Mouse (Mus musculus): ENCODE measurements around the gene Gm44579.

The Gm44579 gene

DNA sequence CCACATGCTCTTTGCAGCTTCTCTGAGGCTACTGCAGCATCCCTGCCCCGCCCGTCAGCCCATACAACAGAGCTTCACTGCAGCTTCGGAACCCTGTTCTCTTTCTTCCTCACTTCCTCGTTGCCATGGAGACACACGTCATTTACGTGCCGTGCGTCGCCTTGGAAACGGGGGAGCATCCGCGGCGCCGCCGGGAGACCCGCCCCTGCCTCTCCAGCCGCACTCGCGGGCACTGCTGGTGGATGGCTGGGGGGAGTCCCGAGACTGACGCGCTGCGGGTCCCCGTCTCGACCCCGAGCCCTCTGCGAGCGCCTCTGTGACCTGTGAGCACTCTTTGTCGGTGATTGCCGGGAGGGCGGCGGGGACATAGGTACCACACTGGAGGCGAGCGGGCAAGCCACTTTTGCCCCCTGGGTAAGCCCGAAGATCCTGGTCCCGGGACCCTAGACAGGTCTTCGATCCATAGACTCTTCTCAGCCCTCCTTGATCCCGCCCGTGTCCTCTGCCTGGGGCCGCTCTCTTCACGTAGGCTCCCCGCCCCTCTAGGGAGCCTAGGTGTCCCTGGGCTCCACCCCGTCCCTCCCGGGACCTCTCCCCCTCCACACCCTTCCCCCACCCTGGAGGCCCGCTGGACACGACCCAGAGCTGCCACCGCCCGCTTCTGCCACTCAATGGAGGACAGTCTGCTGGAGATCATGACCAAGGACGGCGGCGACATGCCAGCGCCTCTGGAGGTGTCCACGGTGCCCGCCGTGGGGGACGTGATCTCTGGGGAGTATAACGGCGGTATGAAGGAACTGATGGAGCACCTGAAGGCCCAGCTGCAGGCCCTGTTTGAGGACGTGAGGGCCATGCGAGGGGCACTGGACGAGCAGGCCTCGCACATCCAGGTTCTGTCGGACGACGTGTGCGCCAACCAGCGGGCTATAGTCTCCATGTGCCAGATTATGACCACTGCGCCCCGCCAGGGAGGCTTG is 52.8 kb downstream of the Gm44579 start:
- peak; percentile 98 for DNase-seq

DNA sequence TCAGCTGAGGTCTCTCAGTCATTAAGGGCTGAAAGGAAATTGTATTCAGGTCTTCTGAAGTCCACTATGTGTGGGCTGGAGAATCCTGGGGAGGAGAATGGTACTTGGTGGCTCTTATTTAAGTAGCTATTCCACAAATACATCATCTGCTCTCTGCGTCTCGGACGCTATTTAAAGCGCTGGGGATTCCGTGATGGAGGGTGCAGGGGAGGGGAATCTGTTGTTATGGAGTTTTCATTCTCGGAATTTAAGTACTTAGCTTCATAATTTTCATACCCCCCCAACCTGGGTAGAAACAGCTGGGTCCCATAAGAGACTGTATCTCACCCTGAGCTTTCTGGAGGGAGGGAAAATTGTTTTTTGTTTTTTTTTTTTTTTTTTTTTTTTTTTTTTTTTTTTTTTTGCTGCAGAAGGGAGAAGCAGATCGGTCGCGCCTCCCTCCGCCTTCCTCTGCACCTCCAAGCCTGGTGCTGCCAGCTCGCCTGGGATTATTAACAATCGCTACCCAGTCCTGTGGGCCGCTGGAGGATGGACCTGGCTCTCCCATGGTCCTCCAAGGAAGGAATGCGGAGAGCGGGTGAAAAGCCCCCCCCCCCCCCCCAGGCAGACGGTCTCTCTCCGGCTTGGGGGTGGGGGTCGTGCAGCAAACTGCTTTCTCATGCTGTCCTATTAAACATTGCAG is 53.7 kb downstream of the Gm44579 start, which contains the start of gene Ccdc184:
Ccdc184 (plus strand) TSS at position 196 of the 682 bp plus-strand sequence.
- DNase-seq, result peak; percentile 28

DNA sequence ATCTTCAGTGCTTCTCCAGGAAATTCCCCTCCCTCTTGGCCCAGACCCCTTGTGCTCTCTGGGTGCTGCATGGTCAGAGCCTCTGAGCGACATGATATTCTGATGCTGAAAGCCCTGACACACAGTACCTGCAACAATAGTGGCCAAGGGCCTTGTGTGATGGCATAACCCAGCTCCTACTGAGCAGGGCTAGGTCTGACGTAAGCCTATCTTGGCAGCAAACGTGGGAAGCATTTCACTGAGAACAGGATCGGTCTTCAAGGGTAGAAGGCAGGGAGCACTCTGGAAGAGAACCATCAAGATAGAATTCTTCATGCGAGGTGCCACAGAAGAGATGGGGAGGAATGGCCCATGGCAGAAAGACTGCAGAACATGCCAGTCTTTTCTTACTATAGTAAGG is 55.3 kb downstream of the Gm44579 start, which contains the start of gene Asb8:
Asb8 (minus strand) TSS at position 101 of the 400 bp plus-strand sequence.
- no peak for DNase-seq

DNA sequence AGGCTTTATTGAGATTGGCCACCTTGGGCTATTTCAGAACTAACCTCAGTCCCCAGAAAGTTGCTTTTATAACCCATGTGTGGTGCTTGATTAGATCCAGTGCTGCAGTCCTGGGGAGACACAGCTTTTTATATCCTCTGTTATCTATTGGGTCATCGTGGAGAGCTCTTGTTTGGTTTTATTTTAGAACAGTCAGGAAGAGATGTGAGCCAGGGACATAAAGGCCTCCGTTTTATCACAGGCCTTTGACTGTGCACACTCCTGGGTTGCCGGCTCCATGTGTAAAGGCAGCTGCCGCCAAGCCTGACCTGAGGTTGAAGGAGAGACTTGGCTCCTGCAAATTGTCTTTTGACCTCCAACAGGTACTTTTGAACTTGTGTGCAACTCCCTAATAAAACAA is 58.2 kb downstream of the Gm44579 start:
- no peak for DNase-seq

DNA sequence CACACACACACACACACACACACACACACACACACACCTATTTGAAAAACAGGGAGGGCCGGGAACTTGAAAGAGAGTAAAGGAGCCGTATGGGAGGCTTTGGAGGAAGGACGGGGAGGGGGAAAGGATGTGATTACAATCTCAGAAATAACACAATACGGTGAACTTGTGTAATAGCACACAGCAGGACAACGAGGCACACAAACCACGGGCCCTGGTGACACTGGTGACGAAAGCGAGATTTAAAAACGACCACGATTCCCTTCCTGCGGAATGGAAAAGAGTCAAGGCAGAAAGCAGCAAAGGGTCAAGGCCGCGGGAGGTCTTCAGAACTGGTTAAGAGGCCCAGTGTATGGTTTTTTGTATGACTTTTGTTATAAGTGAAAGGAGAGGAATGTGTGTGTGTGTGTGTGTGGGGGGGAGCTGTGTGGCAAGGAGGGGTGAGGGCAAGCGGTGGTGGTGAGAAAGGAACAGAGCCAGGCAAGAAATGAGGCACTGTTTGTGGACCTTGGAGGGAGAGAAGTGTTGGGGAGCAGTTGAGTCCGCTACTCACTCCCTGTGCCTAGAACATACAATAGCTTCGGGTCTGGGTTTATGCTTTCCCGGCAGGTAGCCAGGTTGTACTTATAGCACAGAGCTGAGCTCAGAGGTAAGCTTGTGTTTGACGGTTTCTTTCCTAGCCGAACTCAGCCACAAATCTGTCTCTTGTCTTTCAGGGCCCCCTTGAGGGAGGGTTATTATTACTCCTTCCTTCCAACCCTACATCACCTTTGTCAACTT is 59.6 kb downstream of the Gm44579 start:
- DNase-seq, result no peak

DNA sequence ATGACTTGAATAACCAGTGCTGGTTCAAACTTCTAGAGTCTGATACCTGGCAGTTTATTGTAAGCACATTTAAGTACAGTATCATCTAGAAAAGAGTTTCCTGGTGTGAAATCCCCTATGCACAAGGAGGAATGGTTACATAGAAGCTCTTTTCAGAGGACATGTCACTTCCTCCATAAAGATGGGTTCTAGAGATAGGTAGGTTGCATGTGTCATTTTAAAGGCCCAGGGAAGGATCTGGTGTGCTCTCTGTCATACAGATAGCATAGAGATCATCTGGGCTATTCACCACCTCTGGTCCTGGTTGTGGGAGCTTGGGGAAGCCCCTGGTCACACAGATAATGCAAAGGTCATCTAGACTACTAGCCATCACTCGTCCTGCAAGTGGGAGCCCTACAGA is 63.5 kb downstream of the Gm44579 start:
- no peak for DNase-seq

DNA sequence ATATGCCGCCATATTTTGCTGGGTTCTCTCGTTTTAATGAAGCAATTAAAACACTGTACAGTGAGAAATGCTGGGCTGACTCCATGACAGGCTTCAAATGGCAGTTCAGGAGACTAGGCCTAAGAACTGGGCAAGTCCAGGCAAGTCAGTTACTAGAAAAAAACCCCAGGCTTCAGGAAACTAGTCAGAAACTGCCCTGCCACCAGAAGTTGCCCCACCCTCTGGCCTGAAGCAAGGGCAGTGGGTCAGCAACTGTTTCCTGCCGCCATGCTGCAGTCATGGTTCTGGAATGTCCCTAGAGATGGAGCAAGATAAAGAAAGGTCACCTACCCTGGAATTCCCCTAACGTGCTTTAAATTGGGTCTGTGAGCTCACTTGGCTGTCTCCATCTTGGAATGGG is 64.8 kb downstream of the Gm44579 start:
- DNase-seq, result no peak

DNA sequence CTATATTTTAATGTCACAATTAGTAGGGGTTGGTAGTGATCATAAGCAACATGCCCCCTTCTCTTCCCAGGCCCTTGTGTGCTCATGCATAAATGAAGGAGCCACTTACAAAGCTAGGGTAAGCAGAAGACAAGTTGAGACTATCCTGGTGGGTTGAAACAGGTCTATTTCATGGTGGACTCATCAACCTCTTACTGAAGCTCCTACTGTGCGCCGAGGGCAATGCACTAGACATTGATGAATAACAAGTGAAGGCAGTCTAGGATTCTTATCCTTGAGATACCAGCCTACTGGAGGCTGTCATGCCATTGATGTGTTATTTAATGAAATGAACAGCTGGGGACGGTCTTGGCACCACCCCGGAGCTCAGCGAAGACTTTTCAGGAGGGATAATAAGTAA is 65.5 kb downstream of the Gm44579 start:
- DNase-seq, result no peak

DNA sequence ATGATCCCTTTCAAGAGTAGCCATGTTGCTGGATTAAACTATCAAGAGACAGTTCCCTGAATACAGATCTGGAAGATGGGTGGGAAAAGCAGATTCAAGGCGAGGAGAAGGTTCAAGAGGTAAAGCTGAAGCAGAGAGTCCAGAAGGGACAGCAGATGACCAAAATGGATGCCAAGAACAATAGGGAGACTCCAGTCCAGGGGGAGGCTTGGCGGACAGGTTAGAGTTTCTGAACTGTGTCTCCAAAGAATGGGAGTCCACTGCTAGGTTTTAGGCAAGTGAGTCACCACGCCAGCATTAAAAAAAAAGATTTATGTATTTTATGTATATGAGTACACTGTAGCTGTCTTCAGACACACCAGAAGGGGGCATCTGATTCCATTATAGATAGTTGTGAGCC is 66.1 kb downstream of the Gm44579 start:
- DNase-seq, result no peak

DNA sequence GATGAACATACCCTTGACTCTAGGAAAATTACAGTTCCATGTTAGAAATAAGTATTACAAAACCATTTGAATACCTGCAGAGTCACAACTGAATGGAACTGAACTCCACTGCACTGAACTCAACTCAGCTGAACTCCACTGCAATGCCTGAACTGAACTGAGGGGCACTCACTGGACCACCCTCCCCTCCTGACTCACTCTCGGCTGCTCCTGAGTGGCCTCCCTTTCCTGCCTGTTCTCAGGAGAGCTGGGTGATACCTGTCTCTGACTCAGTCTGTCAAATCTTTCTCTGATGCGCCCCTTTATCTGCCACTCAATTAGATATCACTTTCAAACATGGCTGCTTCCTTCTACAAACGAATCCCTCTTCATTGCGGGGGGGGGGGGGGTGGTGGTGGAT is 66.6 kb downstream of the Gm44579 start:
- DNase-seq, result no peak

DNA sequence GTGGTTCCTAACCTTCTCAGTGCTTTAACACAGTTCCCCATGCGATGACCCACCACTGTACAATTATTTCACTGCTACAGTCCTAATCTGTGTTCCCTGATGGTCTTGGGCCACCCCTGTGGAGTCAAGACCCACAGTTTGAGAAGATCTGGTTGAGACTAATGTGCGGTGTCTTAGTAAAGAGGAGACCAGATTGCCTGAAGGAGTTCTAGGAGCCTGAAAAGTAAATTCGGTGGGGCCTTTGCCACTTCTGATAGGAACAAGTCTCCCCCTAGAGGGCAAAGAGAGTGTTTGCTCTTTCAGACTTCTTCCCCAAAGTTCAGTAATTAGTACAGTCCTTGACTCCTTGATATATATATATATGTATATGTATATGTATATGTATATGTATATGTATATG is 67.2 kb downstream of the Gm44579 start:
- DNase-seq, result peak; percentile 87

DNA sequence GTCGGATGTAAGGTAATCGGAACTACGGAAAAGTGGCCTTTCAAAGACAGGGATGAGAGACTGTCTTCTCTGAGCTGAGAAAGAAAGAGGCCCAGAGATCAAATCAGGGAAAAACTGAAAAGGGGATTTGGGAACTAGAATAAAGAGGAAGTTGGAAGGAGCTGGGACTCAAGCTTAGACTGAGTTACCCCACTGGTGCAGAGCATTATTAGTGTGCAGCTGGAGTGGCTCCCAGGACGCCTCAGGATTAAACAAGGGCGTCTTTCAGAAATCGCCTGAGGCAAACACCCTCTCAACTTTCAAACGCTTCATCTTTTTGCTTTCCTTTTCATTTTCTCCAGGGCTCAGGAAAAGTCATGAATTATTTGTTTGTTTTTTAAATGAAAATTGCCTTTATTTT is 67.9 kb downstream of the Gm44579 start:
- DNase-seq, result no peak

DNA sequence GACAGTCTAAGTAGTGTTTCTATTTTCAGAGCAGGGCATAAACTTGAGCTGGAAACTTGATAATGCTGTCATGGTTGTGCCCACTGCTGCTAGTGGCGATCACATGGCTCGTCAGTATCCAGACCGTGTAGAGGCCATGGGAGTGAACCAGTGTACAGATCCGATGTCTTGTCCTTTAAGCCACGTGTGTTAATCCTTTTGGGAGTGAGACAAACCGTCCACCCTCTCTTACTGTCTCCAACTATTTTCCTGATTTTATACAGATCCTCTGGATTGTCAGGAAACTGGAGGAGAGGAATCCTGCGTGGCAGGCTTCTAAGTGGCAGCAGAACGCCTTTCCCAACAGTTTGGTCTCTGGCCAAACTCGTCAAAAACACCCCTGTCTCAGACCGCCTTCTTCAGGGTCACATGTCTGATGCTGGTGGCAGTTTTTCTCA is 71.6 kb downstream of the Gm44579 start:
- DNase-seq, result no peak

DNA sequence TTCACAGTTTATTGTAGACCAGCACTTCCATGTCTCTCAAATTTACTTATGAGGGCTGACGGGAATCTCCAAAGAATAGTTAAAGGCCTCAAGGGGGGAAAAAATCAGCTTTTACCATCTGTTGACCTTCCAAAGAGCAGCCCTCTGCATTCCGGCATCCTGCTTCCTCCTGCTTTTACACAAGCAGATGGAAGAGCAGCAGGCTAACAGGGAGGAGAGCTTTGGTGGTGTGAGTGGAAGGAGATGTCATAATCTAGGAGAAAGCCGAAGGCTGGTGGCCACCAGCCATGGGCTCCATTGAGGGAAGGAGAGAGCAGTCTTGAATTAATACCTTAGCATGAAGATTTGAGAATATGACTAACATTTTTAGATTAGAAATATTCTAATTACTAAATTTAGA is 72.4 kb downstream of the Gm44579 start:
- no peak for DNase-seq

DNA sequence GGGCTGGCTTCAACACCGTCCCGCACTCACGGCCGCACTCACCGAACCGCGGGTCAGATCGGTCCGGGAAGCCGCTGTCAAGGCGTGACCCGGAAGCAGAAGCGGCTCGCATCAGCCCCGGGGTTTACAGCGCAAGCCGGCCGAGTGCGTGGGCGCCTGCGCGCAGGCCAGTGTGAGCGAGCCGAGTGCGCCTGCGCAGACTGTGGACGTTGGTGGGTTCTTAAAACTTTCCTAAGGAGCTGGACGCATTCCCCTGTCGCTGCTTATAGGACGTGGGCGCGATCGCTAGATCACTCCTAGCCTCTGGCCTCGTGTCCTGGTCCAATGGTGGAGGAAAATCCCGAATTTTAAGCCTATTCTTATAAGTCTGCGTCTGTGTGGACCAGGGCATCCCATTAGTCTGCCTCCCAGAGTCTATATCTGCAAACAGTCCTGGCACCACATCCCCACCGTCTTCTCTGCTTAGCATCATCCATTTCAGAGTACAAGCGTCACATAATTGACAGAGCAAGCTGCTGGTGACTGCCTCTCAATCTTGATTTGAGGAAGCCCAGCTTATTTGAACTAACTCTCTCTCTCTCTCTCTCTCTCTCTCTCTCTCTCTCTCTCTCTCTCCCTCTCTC is 75.1 kb downstream of the Gm44579 start:
- peak; percentile 96 for DNase-seq

DNA sequence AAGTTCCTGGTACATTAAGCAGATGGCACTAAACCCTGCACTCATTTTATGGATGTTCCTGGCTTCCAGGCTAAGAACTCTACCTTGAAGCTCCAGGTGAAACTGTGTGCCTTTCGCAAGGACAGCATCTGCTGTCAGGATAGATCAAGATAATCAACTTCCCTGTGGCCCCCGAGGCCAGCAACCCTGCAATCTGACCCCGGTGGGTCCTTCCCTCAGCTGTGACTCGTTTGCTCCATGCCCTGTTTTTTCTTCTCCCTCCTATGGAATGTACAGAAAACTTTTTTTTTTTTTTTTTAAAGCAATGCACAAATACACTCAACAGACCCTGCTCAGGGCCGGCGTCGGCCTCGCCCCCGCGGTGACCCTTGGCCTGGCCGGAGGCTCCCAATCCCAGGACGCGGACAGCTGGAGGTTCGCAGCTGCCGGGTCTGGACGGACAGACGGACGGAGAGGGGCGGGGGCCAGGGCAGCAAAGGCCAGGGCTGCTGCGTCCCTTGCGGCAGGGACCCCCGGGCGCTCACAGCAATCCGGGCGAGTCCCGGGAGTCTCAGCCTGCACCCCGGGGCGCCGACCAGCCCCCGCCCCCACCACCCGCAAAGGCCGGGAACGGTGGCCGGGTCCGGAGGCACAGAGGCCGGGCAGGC is 75.8 kb downstream of the Gm44579 start:
- peak; percentile 47 for DNase-seq

DNA sequence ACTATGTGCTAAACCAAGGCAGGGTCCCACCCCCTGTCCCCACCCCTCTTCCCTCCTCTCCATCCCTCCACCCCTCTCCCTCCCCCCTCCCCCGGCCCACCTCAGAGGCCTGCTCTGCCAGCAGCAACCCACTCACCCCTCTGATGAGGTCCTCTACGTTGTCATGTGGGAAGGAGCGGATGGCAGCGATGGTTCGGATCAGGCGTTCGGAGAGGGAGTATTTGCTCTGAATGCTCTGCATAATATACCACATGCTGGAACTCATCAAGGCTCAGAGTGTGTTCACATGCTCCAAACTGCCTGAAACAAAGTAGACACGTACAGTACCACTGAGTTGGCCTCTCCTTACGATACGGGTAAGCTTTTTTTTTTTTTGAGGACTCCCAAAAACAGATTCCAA is 78.3 kb downstream of the Gm44579 start:
- DNase-seq, result no peak

DNA sequence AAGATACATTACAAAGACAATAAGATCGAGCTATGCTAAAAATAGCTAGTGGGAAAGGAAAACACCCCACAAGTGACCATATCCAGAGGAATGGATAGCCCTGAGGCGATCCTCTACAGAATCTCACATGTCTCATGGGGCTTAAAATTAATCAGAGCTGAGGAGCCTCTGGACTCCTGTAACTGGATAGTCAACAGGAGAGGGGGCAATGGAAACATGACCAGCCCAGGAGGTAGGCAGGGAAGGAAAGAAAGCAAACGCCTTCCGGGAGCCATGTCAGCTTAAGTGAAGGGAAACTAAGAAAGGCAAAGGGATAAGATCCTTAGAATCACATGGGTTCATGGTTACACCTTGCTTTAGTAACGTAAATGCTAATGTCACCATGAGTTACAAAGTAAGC is 80.0 kb downstream of the Gm44579 start:
- DNase-seq, result no peak

DNA sequence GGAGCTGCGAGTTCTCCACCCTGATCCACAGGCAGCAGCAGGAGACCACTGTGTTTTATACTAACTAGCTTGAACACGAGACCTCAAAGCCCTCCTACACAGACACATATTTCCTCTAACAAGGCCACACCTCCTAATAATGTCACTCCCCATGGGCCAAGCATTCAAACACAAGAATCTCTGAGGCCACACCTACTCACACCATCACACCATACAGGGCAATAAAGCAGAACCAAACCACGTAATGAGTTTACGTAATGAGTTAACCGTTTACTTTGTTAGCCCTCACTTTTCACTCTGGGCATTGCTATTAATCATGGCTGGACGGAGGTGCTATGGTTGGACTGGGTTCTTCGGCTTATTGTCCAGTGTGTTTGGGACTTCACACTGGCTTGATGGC is 81.0 kb downstream of the Gm44579 start:
- no peak for DNase-seq

DNA sequence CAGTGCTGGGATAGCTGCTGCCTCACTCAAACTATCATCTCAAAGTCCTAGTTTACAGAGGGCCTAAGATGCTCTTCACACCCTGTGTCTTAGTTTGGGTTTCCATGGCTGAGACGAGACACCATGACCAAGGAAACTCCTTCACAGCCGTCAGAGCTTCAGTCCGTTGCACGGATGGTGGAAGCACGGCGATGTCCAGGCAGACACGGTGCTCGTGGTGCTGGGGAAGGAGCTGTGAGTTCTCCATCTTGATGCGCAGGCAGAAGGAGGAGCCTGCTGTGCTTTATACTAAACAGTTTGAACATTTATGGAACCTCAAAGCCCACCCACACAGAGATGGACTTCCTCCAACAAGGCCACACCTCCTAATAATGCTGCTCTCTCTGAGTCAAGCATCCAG is 83.9 kb downstream of the Gm44579 start:
- no peak for DNase-seq

Data from embryo, embryonic 11 days (tissue).